Mouse (Mus musculus) T-helper 2 cell (primary cell): ENCODE measurements around the gene Ranbp1.

Experiments used
- in situ Hi-C: fragments of 300-600 bp; cut with MboI, MseI; formaldehyde crosslinking; loops from one replicate; pipeline ENCODE4 v1.15.1; 2025; ENCODE audit warnings: high pct_unique_total_duplicates

The Ranbp1 gene

DNA sequence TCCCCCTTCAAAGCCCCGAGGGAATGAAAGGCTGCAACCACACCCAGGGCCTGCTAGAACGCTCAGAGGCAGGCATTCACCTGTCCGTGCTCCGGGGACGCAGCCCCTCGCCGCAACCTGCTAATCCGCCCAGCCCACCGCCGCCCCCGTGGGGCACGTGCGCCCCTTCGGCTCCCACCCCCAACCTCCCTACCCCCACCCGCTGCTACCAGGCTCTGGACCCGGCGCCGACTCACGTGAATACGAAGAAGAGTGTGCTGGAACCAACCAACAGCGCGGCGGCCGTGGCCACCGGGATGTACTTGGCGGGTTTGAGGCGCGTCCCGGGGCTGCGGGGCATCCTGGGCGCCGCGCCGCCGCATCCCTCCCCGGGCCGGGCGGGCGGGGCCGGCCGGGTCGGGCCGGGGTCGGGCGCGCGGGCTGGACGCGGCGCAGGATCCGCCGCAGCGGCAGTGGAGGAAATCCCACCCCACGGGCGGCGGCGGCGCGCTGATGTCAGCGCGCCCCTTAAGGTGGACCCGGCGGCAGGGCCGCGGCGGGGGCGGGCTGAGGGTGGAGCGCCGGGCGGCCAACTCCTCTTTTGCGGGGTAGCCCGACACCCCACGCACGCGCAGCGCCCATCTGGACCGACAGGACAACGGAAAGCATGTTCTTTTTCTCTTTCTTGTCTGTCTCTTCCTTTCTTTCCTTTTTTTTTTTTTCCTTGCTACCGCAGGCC lies 13.7 kb downstream of the Ranbp1 start, which contains the start of gene Zdhhc8:
Zdhhc8 (minus strand) TSS at position 466 of the 718 bp plus-strand sequence.
- in situ Hi-C loops = no loop called here

DNA sequence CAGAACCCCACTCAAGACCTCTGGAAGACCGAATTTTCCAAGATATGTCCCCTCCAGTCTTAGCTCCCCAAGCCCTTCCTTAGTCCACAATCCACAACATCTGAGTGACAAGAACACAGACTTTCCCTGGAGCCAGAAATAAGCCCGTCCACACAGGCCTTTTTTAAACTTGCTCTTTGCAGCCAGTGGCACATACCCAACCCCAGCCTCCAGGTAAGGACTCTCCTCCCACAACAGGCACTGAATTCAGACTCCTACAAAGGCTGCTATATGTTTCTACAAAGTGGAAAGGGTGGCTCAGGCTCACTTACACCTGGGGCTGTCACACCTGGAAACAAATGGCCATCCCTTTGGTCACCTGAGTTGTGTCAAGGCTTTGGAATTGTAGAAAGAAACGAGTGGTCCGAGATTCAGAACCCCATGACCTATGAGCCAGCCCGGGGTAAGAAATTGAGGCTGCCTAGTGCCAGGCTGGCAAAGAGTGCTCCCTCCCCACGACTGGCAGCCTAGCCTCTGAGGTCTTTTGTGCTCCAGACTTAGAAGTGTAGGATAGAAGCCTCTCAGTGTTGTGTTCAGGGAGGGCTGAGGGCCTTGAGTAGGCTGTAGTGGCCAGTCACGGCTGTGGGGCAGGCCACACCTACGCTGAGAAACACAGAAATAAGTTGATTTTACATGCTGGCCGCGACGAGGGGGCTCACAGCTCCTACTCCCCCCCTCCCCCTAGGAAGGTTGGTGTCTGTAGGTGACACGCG lies 14.4 kb downstream of the Ranbp1 start:
- in situ Hi-C loops = no loop called here

DNA sequence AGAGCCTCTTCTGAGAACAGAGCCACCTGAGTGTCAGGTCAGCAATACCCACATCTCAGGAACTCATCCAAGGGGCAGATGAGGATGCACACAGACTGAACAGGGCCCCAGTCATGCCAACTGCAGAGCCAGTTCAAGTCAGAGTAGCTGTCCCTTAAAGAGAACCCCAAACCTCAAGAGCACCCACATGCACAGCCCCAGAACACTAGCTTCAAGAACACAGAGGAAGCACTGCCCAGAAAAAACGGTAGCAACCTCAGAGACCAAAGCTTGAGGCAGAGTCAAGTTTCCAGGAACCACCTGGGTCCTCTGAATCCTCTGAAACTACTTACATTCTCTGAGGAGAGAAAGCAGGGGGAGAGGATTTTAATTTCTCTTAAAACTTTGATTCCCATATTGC lies 15.1 kb downstream of the Ranbp1 start:
- in situ Hi-C loops = no loop called here

DNA sequence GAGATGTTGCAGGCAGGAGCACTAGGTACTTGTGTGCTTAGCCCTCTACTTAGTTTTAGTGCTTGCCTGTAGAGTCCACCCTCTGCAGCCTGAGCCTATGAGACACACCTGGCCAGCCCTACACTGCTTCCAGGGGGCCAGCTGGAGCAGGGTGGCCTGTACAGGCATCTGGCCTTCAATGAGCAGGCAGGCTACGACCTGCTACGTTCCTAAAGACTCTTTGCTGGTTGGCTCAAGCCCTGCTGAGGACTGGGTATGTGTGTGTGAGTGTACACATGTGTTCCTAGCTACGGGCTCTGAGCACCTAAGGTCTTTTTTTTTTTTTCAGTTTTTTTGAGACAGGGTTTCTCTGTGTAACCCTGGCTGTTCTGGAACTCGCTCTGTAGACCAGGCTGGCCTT lies 17.1 kb downstream of the Ranbp1 start:
- in situ Hi-C loops = no loop called here

DNA sequence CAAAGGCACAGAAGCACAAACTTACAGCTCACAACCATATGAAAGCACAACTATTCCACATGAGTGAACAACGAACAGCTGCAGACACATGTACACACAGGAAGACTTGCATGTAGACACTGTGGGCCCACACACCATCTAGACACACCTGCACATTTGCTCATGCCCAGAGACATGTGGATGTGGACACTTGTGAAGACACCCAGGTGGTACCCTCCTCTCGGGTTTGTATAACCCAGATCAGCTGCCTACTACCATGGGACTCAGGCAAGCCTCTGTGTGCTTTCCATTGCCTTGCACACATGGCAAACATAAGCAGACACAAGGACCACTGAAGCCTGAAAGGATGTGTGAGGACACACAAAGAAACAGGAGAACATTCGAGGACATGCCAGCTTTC lies 17.5 kb downstream of the Ranbp1 start:
- in situ Hi-C loops = no loop called here

DNA sequence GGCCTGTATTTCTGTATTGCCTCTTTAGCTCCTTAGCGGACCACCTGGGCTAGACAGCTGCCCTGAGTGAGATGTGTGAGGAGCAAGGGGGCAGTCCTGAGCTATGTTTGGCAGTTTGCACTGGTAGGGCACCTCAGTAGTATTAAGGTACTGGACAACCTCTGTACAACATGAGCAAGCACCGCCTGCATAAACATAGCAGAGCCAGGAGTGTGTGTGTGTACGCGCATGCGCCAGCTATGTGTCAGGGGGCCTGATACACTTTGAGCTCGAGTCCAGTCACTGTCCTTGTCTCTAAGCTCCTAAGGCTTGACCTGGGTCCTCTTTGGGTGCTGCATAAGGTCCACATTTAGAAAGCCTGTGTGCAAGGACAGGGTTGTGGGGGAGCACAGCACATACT lies 17.9 kb downstream of the Ranbp1 start:
- in situ Hi-C loops = no loop called here

DNA sequence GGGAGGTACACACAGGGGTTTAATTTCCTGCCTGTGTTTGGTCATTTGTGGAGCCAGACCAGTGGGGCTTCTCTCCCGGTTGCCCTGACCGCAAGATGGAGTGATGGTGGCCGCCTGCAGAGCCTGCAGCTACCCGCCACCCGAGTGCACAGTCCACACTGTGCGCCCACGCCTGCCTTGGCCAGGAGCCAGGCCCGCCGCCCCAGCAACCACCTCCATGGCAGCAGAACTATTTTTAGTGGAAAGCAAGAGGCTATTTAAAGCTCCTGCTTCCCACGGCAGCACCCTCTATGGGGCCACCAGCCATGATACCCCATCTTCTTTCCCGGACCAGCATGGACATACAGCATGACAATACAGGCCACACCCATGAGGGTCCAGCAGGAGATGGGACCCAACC lies 18.9 kb downstream of the Ranbp1 start:
- in situ Hi-C loops = no loop called here

DNA sequence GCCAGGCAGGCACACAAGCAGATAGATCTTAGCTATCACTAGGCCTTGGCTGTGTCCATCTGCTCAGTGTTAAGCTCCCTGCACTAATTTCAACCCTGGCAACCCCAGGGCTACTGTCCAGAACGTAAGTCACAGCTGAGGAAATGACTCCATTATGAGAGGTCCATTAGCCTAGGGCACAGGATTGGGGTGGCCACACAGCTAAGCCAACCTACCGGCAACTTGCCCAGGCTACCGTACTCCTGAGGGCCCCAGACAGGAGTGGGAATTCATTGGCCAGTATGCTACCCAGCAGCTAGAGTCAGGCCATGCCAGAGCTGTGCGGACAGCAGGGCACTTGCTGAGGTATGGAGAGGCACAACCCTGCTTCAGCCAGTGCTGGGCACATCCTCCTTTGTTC lies 19.7 kb downstream of the Ranbp1 start:
- in situ Hi-C loops = no loop called here

DNA sequence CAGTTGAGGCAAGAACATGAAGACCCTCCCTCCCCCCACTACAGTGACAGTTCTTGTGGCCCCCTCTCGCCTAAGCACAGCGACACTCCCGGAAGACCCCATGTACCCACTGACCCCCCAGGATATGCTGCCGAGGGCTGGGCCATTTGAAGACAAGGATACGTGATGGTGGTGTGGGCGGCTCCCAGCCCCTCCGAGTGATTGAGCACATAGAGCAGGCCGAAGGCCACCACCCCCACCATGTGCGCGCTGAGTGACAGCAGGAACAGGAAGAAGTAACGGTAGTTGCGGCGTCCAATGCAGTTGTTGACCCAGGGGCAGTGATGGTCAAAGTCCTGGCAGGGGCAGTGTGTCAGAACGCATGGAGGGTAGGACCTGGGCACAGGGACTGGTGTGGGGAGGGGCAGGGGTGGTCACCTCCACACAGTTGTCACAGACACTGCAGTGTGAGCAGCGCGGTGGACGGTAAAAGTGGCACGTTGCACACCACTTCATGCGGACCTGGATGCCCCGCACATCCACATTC lies 20.6 kb downstream of the Ranbp1 start:
- in situ Hi-C loops = no loop called here

DNA sequence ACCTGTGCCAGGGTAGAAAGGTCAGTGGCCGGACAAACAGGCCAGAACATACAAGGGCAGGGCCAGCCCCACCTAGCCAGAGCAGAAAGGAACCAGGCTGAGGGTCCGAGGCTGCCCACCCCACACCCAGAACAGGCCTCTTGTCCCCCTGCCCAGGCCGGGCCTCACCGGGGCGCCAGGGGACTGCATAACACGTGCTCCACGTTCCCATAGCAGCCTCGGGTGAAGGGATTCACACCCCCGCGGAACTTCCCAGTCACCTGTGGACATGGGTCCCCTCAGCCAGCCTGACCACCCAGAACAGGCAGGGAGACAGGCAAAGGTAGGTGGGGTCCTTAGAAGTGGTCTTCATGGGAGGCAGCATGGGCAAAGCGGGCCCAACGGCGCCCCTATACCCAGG lies 21.3 kb downstream of the Ranbp1 start:
- in situ Hi-C loops = no loop called here

DNA sequence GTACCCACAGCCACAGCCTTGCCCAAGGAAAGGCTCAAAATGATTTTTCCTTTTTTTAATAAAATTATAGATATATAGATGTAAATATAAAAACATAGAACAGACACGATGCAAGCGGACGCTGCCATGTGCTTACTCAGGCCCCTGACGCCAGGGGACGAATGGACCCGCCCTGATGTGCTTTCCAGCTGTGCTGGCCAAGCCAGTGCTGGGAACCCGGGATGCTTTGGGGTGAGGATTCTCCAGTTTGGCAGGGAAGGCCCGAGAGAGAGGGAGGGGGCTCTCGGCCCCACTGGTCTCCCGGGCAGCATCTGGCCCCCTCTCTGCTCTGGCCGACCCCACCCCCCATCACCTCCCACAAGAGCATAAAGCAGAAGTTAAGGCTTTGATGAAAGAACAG lies 26.3 kb downstream of the Ranbp1 start:
- in situ Hi-C loops = no loop called here

DNA sequence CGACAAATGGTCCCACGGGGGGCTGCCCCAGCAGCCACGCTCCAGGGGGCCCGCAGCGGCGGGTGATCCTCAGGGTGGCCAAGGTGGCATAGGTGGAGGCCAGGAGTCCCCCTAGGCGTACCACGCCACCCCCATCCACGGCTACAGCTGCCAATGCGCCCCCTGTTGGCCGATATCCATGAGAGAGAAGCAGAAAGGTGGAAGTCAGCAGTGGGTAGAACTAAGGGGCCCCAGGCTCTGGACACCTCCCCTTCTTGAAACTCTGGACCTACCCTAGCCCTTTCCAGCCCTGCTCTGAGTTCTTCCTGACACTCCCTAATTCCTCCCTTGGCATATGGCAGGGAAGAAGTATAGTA lies 27.0 kb downstream of the Ranbp1 start:
- in situ Hi-C loops = no loop called here

DNA sequence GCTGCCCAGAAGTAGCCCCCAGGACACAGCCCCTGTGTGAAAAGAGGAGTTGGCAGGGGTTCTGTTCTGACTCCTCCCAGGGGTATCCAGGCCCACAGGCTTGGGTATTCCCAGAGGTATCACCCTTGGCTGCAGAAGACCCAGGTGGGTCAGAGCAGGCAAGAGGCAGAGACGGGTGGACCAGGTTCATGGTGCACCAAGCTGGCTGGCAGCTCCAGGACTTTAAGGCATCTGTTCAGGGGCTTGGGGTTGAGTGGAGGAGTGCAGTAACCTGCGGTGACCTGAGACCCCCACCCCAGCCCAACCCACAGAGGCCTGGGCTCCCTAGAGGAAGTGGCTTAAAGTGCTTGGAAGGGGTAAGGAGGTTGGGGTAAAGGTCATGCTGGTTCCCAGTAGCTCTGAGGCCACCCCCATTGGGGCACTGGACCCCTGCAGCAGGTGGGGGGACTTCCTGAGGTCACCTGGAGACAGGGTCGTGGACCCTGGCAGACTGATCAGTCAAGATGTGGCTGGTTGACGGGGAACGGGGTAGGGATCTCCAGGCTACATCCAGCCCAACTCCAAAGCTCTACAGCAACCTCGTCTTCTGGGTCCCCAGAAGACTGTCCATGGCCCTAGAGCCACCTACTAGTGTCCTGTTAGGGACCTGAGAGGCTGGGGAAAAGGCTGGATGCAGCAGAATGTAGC lies 27.5 kb downstream of the Ranbp1 start:
- in situ Hi-C loops = no loop called here

DNA sequence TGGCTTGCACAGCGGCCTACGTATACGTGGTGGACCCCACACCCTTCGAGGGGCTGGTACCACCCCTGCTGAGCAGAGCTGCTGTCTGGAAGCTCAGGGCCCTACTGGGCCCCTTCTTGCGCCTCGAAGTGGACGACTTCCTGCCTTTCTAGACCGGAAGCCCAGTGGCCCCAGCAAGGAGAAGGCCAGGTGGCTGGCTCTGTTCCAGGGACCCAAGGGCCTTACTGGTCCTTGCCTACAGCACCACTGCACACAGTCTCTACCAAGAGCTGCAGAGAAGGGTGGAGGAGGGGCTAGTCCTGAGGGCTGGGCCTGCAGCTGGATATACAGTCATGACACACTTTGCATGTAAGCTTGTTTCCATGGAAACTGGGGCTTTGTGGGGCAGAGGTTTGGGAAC lies 28.5 kb downstream of the Ranbp1 start:
- in situ Hi-C loops = no loop called here

DNA sequence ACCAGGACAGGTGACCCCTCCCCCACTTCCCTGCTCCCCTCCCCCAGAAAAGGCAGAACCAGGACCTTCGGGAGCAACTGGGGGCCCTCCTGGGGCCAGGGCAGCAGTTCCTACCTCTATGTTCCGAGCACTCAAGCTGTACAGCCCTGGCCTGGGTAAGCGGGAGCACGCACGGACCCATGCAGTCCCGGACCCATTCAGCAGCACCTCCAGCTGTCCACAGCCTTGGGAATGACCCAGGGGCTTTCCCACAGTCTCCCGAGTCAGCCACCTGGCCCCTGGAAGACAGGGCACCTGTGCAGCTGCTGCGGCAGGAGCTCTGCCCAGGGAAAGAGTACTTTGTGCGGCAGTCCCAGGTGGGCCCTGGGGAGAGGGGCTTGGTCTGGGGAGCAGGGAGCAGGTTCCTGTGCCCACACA lies 29.9 kb downstream of the Ranbp1 start:
- in situ Hi-C loops = no loop called here

DNA sequence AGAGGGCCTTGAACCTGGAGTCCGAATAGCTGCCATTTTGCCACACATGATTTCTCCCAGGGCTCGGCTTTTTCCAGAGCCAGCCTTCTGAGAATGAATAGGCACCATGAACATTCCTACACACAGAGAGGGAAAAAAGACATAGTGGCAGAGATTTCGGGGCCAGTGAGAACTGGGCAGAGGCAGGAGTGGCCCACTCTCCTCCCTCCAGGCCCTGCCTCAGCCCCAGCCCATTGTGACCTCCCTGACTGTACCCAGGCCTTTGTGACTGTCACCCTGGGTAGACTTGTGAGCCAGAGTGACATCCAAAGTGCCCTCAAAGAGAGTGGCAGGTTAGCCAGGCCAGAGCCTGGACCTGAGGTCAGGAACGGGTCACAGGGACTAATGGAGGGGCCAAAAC lies 31.0 kb downstream of the Ranbp1 start, which contains the start of gene Ccdc188:
Ccdc188 (plus strand) TSS at position 301 of the 400 bp plus-strand sequence.
- in situ Hi-C loops = no loop called here

DNA sequence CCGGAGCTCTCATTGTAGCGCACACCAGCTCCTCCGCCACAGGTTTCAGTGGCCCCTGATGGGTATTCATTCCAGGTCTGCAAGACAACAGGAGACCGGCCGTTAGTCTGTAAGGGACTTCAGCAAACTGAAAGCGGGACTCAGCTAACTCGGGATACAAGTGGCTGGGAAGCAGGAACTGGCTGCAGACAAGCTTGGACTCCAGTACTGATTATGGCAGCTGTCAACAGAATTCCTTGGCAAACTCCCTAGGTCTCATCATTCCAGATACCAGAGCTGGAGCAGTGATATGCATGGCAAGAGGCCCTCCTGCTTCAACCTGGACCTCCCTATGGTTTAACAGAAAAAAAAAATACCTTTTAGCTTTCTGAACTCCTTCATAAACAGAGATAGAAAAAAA lies 33.7 kb downstream of the Ranbp1 start:
- in situ Hi-C loops = no loop called here

DNA sequence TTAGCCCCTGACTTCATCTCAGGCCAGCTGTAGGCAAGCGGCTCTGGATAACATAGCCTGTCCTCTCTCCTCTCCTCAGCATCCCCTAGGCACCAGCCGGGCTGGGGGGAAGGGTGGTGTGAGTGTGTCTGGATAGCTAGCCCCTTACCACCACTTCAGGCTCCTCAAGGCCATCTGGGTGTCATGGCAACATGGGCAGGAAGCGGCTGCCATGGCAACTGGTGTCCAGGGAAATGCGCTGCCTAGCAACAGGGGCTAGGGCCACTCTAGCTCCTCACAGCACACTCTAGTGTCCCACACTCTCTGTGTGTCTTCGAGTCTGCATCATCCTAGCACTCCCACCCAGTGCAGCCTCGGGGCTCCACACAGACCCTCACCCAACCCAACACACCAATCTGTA lies 34.8 kb downstream of the Ranbp1 start:
- in situ Hi-C loops = no loop called here

DNA sequence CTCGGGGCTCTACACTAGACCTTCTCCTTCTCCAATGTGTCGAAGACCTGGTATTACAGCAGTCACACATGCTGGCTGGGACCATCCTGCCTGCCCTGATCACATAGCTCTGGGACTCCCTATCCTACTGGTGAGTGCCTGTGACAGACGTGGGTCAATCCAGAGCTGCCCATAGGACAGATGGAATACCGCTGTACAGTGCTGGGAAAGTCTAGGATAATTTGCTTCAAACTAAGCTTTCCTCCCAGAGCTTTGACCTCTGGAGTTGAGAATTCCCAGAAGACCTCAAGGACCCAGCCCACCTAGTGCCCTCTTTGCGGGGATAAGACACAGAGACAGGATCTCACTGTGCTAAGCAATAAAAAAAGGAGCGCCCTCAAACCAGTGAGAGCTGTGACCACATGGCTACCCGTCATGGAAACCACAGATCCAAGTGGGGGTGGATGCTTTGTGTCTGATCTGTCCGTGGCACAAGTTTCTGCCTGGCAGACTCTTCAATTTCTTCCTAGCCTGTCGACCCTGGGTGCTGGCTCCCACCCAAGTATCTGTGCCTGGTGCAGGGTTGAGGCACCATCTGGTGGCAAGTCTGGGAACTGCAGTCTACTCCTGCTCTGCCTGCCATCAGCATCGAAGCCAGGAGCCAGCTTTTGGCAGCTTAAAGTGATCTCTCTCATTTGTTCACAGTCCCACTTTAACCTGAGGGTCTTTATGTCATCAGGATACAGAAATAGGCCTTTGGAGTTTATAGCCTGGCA lies 36.9 kb downstream of the Ranbp1 start:
- in situ Hi-C loops = no loop called here

DNA sequence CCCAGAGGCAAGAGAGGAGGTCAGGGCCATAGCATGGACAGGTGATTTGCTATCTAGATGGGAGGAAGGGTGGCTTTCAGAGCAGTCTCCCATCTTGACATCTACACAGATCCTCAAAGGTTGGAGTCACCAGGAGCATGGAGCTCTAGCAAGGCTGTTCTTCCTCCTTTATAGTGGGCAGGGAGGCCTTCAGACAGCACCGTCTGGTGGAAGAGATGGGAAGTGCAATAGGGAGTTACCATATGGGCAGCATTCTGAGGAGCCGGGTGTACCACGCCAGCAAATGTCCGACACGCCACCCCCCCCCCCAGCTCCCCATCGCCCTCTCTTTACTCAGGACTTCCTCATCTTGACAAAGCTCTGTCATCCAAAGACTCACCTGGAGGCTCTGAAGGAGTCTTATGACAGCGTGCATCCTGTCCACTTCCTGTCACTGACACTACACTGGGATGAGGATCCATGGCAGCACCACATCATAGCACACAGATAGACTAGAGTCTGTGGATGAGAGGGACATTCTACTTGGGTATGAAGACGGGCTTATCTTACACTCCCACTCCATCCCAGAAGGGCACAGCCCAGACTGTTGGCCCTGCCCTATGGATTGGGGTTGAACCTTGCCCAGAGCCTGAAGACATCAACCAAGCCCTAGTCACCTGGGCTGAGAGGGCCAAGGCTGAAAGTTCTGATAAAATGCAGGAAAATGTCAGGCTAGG lies 37.7 kb downstream of the Ranbp1 start:
- in situ Hi-C loops = no loop called here

DNA sequence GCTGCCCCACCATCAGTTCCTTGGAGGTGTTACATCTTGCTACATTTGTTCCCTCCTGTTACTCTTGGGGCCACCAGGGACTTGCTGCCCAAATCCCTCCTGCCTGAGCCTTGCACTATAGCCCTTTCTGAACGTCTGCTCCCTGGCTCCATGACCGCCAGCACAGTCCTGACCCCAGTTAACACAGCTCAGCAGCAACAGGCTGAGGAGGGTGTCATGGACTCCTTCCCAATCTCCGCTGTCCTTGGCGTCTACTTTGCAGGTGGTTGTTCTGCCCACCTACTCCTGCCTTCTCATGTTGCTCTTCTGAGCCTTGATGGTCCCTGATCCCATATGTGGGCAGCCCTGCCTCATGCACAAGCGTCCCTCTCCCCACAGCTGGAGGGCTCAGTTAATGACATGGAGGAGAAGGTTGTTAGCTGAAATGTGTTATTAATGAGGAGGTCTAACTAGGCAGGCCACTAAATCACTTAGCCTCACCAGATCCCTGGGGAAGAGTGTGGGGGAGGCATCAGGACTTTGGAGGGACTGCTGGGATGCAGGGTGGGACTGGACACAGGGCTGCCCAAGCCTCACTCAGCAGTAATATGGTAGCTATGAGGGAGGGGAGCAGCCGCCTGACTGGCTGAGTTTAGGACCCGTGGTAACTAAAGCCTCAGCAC lies 45.0 kb downstream of the Ranbp1 start:
- in situ Hi-C loops = no loop called here
